Mouse (Mus musculus) hindlimb bud, embryonic 11.5 days (tissue): ENCODE data around the gene Ak8.

Source experiments
- DNase-seq: peaks from one replicate; pipeline ENCODE4 v3.0.0-alpha.2; 2012; ENCODE audit warnings: low read depth, low spot score; ENCODE audit errors: extremely low spot score

The Ak8 gene

DNA sequence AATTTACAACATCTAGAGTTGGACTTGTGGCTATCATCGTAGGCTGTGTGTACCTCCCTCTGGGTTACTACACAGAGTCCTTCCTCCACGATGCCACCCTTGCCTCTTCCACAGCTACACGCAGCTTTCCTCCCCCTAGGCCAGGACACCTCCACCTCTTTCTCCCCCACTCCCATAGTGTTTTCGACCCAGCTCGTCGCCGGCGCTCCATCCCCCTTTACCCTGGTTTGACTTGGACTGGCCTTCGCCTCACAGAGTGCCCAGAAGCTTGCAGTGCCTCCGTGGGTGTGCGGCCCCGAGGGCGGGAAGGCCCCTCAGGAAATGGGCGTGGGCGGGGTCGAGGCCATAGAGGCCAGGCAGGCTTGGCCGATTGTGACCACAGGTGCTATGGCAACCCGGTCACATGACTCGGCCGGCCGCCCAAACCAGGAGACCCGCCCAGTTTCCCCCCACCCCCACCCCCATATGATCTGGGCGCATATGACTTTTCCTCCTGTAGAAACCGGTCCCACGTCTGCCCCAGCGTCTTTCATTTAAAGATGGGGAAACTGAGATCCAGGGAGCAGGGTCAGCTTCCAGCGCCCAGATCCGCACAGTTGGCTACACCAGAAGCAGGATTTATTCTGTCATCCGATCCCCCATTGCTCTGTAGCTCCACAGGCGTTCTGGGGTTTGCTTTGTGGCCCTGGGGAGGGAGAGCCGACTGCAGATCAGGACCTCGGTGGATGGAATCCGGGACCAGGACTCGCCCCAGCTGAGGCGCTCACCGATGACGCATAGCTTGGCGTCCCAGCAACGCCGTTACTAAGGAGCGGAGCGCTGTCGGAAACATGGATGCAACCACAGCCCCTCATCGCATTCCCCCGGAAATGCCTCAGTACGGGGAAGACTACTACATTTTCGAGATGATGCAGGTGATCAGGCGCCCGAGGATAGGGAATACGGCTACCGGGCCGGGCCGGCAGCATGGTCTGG lies at the start of gene Ak8, which contains the start of gene Spaca9:
Ak8 (plus strand) TSS at position 804 of the 975 bp plus-strand sequence.
Spaca9 (minus strand) TSS at position 367 of the 975 bp plus-strand sequence.
- DNase-seq = peak; percentile 72

DNA sequence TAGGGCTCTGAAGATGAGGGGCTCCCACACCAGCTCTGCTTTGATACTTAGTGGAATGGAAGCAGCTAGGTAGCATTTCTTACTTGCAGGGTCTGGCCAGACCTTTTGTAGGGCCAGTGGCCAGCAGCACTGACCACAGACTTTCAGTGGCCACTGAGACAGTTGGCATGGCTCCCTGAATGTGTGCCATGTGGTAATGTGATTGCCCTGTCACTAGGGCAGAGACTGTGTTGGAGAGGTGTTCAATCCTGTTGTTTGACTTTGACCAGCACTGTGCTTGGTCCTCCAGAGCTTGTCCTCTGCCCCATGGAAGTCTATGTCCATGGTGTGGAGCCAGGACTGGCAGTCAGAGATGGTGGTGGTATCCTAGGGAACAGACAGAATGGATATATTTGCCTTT lies 49.4 kb upstream of the Ak8 start:
- DNase-seq = no peak

DNA sequence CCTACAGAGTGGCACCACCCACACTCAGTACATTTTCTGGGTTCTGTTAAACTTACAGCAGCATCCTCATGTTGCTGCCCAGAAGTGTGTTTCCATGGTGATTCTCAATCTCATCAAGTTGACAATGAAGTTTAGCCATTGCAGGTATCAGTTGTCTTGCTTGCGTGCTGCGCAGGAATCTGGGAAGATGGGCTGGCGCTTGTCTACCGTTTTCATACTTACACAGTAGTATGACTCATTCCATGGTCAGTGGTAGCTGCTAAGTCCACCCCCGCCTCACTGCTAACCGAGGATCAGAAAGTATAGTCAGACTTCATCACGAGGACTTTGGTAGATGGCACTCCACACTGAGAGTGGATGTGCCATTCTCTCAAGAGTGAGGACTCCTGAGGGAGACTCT lies 46.6 kb upstream of the Ak8 start:
- DNase-seq = no peak

DNA sequence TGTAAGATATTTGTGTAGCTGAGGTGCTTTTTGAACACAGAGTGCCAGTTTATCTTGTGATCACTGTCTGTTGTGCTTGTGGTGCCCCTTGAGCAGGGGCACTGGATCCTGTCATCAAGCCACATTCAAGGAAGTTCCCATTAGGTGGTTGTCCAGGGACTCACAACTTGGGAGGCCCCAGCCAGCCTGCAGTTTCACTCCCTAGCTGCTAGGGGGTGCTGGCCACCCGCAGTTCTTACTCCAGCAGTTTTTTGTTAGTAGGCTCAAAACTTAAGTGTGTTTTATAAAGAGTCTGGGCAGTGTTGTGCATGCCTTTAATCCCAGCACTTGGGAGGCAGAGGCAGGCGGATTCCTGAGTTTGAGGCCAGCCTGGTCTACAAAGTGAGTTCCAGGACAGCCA lies 45.7 kb upstream of the Ak8 start:
- DNase-seq = no peak

DNA sequence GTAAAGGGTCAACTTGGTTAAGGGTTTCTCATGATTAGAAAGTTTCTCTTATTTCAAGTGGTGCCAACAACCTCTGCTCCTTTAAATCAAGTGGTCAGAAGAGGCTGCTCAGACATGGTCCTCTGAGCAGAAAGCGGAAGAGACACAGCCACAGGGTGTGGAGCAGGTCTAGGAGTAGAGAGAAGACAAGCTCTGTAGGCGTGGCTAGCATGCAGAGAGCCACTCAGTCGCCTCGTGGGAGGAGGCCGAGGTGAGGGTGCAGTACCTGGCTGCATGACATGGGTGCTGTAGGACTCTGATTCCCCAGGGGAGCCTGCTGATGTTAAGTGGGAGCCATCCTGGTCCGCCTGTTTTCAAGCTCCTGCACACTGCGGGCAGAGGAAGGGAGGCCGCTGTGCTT lies 43.7 kb upstream of the Ak8 start:
- DNase-seq = no peak

DNA sequence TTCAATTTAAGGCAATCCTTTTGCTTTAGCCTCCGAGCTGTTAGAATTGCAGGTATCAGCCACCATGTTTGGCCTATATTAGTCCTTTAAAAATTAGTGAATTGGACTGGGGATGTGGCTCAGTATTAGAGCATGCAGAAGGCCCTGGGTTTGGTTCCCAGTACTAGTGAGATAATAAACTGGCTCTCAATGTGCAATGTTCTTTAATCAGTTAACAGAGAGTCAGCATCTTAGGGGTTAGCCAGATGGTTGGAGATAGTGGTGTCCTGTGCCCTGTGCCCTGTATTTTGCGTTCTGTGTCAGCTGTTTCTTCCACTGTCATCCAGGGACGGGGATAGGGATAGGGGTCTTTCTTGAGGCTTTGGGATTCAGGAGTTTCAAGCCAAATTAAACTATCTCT lies 37.1 kb upstream of the Ak8 start:
- no peak for DNase-seq

DNA sequence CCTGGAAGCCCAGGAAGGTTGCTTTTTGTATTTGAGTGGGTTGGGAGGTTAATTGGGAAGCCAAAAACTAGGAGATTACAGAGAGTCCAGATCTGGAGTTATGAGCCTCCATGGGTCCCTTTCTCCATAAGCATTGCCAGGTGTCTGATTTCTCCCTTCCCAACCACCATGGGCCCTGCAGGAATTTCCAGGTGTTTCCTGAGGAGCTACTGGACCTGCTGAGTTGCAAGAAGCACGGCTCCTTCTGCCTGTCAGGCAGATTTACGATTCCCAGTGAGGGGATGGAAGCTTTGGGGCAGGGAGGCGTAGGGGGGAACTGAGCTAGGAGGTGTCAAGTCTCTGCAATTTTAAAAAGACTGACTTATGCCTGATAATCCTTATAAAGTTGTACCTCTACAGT lies 34.1 kb upstream of the Ak8 start:
- no peak for DNase-seq

DNA sequence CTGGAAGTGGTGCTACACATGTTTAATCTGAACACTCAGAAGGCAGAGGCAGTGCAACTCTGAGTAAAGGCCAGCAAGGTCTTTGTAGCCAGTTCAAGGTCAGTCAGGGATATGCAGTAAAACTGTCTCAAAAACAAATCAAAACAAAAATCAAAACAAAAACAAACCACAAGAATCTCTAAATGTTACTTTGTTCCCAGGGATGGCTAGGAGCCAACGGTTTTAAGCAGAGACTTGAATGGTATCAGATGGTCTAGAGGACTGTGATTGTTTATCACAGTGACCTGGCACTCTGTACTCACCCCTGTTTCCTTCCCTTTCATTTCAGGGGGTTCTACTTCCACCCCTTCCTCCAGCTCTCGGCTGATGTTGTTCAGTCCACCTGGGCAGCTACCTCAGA lies 28.5 kb upstream of the Ak8 start:
- no peak for DNase-seq

DNA sequence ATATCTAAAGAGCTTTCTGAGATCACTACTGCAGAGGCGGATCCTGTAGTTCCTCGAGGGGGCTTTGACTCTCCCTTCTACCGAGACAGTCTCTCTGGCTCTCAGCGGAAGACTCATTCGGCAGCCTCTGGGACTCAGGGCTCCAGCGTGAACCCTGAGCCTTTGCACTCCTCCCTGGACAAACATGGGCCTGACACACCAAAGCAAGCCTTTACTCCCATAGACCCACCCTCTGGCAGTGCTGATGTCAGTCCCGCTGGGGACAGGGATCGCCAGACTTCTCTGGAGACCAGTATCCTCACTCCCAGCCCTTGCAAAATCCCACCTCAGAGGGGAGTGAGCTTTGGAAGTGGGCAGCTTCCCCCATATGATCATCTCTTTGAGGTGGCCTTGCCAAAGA lies 24.0 kb upstream of the Ak8 start:
- no peak for DNase-seq

DNA sequence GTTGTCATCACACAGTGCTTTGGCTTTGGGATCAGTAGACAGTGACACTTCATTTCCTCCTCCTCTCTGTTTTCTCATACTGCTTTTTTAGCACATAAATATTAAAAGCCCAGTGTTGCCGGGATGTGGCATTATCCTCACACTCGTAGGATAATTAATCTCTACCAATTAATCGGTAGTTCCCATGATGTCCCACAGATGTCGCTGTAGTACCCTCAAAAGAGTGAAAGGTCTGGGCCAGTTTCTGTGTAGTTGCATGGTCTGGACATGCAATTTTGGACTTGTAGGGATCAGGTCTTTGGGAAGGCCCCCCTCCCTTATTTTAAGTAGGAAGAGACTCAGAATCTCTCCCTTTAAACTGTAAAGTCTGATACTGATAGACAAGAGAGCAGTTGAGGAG lies 19.3 kb upstream of the Ak8 start:
- no peak for DNase-seq

DNA sequence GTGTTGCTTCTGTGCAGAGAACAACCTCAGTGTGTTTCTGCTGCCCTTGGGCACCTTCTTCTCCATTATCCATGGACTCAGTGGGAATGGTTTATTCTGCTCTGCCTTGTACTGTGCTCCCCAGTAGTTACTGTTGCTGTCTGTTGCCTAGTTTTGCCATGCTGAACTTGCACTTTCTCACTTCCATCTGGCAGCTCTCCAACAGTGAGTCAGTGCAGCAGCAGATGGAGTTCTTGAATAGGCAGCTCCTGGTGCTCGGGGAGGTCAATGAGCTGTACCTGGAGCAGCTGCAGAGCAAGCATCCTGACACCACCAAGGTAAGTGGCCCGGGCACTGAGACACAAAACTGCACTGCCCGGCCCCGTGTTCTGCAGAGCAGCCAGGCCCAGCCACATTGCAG lies 18.2 kb upstream of the Ak8 start:
- DNase-seq = no peak

DNA sequence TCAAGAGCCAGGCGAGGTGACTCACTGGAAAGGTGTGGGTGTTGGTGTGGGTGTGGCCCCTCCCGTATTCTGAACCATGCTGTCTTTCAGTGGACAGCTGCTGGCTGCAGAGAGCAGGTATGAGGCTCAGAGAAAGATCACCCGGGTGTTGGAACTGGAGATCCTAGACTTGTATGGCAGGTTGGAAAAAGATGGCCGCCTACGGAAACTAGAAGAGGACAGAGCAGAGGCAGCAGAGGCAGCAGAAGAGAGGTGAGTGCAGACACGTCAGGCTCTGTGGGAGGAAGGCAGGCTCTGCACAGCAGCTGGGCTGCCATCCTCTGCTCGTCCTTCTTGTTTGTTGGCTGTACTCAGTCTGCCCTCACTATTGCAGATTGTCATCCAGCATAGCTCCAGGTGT lies 14.1 kb upstream of the Ak8 start:
- DNase-seq = no peak

DNA sequence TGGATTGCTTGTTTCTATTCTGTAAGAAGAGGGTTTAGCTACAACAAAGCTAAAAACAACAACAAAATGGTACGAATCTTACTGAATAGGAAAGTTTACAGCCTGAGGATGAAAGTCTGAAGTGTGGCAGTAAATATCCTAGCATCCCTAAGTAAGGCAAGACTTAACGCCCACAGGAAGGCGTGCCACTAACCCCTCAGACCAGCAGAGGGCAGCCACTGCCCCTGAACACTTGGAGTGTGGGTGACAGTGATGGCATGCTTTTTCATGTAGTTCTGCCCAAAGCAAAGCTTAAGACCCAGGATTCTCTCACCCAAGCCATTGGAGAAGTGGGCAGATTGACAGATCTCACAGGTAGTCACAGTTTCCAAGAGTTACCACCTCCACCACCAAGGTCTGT lies 11.5 kb upstream of the Ak8 start:
- DNase-seq = no peak

DNA sequence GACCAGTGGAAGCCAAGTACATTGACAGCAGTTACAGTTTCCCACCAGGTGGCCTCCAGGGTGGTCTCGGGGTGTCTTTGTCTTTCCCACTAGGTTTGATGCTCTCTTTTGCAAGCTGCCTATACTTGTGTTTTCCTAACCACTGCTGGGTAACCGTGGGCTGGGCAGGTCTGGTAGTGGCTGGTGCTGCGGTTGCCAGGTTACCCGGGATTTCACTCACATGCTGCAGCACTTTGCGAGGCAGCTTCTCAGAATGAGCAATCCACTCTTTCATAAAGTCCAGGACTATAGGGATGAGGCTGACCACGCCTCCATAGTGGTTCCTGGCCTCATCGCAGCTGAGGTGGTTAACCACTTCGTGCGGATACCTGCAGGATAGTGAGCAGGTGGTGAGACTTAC lies 7.3 kb upstream of the Ak8 start:
- DNase-seq = no peak

DNA sequence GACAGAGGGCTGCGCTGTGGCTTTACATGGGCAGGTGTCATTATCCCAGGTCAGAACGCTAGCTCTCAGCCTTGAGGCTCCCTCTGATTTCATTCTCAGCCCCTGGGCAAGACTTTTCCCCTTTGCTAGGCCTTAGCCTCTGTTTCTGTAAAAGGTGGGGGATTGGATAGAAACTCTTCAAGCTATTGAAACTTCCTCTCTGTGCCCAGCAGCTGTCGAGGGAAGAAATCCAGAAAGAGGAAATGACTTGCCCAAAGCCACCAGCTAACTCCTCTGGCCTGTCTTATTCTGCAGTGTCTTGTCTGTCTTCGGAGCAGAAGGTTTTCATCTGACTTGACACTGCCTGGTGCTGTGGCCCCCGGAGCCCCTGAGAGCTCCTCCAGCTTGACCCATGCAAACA lies 1.4 kb upstream of the Ak8 start:
- DNase-seq = no peak

DNA sequence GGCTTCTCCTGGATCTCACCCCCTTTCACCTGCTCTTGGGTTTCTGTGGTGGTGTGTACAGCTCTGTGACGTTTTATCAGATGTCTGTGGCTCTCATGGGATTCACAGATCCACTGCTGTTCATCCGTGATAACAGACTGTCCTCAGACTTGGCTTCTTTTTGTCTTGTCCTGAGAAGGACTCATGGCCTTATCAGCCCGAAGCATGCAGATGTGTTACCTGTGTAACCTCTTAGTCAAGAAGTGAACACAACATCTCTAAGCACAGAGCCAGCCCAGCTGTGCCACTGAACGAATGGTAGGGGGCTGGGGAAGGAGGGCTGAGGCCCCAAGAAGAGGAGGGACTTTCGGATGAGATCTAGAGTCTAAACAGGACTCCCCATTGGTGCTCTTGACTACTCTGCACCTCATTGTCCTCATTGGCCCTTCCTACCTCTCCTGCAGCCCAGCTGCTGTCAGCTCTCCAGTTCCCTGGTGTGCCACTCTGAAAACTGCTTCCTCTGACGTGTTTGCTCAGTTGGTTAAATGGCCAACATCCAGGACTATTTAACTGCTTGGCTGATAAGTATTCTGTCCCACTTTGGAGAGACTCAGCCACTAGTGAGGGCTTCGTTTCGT lies 1.8 kb downstream of the Ak8 start:
- no peak for DNase-seq

DNA sequence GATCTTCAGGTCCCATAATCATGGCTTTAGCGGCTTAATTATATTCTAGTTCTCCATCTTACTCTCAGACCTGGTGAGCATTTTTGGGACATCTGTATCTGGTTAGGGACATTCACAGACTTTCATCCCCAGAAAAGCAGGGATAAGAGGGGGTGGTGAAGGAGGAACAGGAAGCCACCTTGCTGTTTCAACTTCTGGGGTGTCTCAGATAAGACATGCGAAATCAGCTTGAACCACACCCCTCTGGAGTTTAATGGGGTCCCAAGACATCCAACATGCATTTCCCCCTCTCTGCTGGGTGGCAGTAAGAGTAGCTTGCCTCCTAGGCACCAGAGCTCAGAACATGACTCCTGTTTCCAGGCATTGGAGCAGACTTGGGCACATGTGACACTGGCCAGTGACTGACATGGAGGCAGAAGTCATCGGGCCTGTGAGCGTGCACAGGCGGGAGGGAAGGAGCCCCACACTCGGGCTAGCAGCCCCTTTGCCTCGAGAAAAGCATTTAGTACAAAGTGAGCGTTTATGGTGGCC lies 6.2 kb downstream of the Ak8 start:
- DNase-seq = no peak

DNA sequence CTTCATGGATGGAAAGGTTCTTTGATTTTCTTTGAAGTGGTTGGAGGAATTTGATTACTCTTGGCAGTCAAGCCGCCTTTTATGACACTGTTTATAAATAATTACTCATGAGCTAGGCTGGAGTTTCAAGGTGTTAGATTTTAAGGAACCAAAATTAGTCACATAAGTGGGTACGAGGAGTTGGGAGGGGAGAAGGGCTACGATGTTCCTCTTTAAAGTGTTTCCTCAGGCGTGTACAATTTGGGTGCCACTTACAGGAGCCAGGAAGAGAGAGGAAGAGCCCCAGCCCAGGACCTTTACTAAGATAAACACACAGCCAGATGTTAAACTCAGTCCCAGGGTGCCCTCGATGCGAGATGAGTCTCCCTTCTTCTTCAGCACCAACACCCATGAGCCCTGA lies 6.8 kb downstream of the Ak8 start:
- no peak for DNase-seq

DNA sequence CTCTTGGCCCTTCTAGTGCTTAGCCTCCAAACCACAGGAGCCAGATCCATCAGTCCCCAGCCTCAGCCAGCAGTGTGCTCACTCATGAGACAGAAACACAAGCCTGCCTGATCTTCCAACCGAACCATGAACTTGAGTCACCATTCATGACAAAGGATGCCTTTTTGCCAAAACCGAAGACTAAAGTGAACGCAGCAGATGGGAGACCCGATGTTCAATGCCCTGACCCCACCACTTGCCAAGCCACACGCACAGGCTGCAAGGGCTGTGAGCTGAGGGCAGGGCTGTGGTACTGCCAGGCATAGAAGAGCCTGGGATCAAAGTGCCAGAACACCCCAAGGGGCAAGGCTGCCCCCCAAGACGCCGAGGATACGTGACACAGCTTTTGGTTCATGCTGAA lies 13.1 kb downstream of the Ak8 start:
- DNase-seq = no peak

DNA sequence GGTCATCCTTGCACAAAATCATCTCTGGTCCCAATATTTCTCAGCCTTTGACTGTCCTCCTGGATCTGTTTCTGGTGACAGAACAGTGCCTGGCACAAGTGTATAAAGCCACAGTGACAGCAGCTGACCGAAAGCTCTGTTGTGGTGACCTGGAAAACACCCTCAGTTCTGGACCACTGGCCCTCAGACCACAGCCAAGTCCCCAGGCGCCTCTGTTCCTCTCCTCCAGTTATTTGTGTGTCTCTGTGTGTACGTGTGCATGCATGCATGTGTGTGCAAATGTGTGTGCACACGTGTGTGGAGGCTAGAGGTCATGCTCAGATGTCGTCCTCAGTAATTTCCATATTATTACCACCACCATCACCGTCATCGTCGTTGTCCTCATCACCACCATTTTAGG lies 22.5 kb downstream of the Ak8 start:
- DNase-seq = no peak

DNA sequence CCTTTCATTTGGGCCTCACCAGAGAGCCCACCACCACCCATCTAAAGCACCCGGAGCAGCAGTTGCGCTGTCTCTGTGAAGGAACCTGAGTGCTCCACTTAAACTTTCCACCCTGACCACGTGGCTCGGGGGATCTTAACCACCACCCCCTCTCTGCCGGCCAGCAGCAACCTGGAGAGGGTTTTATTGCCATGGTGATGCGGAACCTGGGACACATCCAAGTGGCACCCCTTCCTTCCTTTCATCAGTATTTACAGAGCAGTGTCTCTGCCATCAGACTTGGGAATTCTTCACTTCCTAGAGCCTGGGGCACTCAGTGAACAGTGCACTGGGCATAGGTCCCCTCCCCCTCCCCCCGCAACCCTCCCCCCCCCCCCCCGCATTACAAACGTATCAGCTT lies 23.9 kb downstream of the Ak8 start:
- no peak for DNase-seq

DNA sequence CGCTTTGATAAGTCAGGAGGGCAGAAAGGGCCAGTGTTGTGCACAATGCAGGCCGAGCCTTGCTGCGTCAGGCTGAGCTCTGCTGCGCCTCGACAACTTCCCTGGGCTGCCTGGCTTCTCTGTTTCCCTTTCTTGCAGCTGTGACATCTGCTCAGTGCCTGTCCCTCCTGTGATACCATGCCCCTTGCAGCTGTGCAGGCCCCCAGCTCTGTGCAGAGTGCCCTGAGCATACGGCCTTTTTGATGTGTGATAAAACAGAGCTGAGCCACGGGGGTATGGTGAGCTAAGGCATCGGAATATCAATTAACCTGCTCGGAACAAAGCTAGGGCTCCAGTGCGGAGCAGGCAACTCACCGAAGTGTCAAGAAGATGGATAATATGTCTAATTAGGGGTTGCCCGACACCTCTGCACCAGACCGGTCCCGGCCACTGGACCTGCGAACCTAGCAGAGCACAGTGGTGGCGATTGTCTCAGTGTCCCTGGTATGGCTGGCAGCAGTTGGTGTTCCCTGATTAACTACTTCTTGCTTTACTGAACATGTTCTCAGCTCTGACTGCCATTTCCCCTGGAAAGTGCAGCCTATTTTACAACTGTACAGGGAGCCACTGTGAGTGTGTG lies 27.9 kb downstream of the Ak8 start:
- DNase-seq = no peak
